Mouse (Mus musculus) erythroblast, embryonic 14.5 days (primary cell): ENCODE measurements around the gene Spink8.

ENCODE experiments used
- GATA1 ChIP-seq: IDR thresholded peaks from 2 replicates; pipeline ENCODE4 v1.6.1; 2012; ENCODE audit warnings: low read length, inconsistent platforms, mixed read lengths
- TAL1 ChIP-seq: IDR thresholded peaks from 3 replicates; pipeline ENCODE4 v1.6.1; 2012; ENCODE audit warnings: low read length, inconsistent platforms, mixed read lengths

GRCm38 (mm10) chr9:109875695-109876601 lies 63.9 kb downstream of the Spink8 start:
- no peak for TF ChIP-seq GATA1
- no peak for TF ChIP-seq TAL1
